Mouse (Mus musculus): Measurements from ENCODE around the gene Kansl1.

- TF ChIP-seq CTCF (IDR thresholded peaks at IDR 0.05; ENCODE audit: extremely low read depth, insufficient read depth, insufficient read length, insufficient replicate concordance) (no peak), POLR2A (IDR thresholded peaks at IDR 0.05; ENCODE audit: low read depth, low read length) (no peak)
Measured at GRCm38 (mm10) chr11:104292443-104293220, 176.0 kb downstream of the Kansl1 start.

All from spleen, adult 2 months (tissue).